Mouse (Mus musculus) adrenal gland, adult 18-20 months (tissue): ENCODE data around the gene Myom1. TPM values are rescaled to one million over a fixed set of nuclear protein-coding genes. Genes with fewer than 3 reads are reported as not detected.
"Not testable (repeated sequence)": the region's sequence is repeated elsewhere in the genome, so short reads cannot be mapped to it uniquely, and the experiment has no call there.

ENCODE experiments used
- DNase-seq, 2 experiments: peaks; one replicate each; pipeline ENCODE4 v3.0.0; 2021 to 2022; ENCODE audit warnings: low spot score in 2 of 2
- long read RNA-seq, 2 experiments: library from polyadenylated mRNA; stranded (forward); transcript quantifications; one replicate each; pipeline ENCODE4 v2.0.0; 2021
- total RNA-seq, 2 experiments: library from RNA; stranded (reverse); gene quantifications; 1 replicate in 1 of 2; 2 replicates in 1 of 2; pipeline ENCODE4 v1.2.3; 2021

The Myom1 gene
- 1 to 10 TPM; 2.7 to 5.4 TPM for total RNA-seq
- long read RNA-seq, experiment 1, partial matches to known transcripts, result 1 of 1 reads
- long read RNA-seq, experiment 1, other reads (novel, unspliced or antisense), result 0 of 1 reads
- long read RNA-seq, experiment 2, partial matches to known transcripts, result 2 of 2 reads
- long read RNA-seq, experiment 2, other reads (novel, unspliced or antisense), result 0 of 2 reads

DNA sequence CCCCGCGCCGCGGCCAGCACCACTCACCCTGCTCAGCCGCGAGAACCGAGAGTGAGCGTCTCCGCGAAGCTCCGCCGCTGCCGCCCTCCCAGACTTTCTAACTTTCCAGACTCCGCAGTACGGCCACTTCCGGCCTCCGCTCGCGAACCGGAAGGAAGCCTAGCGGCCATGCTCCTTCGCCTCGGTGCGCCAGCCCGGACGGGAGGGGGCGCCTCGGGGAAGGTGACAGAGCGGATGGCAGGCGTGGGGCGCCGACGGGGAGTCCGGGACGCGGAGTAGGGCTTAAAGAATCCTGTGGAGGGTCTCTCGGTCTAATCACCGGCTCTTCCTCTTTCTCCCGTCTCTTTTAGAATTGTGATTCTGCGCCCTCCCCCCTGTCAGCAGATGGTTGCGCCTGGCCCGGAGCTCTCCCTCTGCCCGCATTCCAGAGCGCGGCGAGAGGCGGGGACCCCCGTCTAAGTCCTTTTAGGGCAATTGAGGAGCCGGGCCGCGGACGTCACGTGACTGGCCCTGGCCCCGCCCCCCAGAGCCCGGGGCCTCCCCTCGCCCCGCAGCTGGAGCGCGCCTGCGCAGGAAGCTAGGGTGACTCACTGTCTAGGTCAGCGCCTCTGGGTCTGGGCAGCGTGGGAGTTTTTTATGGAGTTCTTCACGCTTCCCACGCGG lies at the start of gene Myom1:
TSS of gene Myom1 (plus strand) at position 553 of the 663 bp plus-strand sequence.
- DNase-seq, result peak; percentile 98 to 99

DNA sequence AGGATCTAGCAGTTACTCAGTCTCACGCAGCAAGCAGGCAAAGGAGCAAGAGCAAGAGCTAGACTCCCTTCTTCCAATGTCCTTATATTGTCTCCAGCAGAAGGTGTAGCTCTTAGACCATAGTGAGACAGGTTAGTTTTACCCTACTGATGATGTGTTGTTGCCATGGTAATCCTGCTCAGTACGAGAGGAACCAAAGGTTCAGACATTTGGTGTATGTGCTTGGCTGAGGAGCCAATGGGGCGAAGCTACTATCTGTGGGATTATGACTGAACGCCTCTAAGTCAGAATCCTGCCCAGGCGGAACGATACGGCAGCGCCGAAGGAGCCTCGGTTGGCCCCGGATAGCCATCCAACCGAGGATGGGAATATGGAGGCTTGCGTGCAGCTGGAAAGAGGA lies 38.9 kb upstream of the Myom1 start:
- peak; percentile 98 to 100 for DNase-seq

DNA sequence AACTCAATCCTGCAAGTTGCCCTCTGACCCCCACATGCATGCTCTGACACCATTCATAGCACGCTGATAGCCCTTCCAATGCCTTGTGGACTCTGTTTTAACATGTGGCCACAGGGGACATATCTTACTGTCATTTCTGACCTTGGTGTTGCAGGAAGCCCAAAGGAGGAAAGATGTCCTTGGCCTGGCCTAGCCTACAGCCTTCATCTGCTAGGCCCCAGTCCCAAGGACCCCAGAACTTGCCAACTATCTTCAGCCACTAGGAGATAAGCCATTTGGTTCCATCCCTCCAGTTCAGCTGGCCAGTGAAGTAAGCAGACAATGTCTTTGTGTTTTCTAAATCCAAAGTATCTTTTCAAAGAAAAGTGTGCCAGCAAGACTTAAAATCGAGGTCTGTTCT lies 37.2 kb upstream of the Myom1 start:
- no peak for DNase-seq

DNA sequence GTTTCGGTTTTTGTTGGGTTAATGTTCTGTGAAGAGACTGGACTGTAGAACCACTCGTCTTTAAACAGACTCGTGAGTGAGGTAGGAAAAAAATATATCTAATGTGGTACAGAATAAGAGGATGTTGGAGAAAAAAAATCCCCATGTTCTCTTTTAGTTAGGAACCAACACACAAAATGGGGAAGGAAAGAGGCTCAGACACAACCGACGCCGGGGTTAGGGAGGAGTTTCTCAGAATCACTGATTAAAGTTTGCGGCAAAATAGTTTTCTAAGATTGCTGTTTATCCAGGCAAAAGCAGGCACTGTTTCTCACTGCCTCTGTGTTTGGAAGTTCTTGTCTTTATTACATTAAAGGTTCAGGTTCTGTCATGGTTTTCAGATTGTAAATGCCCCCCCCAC lies 36.3 kb upstream of the Myom1 start:
- DNase-seq, result no peak

DNA sequence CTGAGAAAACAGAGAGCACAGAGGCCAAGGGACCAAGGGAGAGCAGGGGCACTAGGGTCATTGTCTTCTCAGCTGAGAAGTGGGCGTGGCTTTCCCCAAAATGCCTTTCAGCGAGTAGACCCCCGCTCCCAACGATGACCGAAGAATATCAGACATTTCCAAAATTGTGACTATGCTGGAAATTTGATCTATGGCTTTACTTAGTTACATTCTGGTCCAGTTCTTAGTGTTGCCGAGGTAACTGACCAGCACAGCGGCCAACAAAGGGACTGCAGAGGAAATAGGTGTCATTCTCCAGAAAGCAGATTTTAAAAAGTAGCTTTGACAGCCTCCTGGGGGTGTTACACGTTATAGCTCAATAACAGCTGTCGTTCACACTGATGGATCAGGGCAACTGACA lies 35.2 kb upstream of the Myom1 start:
- no peak for DNase-seq

DNA sequence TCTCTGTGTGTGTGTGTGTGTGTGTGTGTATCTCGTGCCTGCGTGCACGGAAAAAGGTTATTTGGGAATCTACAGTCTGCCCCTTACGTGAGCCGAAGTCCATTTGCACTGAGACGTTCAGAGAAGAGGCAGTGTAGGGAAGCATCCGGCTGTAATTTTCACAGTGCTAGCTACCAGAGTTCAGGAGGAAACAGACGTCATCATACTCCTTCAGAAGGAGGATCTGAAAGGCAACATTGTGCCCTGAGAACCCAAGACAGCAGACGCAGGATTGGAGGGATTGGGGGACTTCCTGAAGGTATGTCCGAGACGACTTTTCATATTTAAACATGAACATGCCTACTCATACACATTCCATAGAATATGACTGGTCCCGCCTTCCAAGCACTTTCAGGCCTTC lies 34.8 kb upstream of the Myom1 start:
- no peak for DNase-seq

DNA sequence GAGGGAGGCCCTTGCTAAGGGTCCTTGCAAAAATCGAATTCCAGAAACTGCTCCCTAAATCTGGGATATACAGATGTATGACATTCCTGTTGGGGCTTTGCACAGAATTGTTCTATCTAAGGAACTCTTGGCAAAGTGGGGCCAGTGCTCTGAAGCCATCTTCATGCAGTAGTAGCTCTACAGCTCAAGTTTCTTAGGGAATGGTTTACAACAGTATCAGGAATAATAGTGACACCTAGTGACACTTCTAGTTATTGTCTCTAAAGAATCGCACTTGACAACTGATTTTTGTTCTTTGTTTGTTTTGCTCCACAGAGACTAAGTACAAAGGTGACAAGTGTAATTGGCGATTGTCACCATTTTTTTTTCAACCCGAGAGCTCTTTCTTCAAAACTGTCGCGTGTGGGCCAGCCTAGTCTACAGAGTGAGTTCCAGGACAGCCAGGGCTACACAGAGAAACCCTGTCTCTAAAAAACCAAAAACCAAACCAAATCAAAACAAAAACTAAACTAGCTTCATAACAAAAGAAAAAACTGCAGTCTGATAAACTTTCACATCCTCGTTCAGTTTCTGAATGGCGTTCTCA lies 33.7 kb upstream of the Myom1 start:
- DNase-seq, result no peak

DNA sequence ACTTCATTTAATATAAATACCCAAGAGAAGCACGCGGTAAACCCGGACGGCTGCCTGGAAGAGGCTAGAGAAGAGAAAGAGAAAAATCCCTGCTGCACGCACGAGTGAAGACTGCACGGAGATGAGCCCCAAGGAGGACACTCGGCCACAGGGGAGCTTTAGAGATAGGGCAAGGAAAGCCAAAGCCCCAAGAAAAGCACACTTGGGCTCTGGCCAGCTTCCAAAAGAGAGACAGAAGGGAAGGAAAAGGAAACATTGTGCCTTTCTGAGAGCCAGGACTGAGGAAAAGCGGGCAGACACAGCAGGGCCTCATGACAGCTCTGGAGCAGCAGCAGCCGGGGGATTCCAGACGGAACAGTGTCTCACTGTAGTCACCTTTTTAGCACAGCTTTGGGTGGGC lies 31.2 kb upstream of the Myom1 start:
- no peak for DNase-seq

DNA sequence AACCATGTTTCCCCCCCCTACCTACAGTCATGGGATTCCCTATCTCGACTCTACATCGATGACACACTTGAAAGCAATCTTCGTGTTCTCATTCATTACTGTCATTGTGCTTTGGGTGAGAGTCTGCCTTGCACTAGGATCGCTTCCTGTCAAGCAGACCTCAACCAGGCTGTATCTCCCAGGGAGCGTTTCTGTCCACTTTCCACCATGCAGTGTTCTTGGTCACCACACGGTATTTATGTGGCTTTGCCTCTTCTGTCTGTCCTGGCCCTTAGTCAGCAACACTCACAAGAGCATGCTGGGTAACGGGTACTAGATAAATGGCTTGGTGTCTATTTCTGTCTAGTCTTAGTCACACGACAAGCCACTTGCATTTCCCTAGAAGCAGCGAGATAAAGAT lies 29.0 kb upstream of the Myom1 start:
- DNase-seq, result no peak

DNA sequence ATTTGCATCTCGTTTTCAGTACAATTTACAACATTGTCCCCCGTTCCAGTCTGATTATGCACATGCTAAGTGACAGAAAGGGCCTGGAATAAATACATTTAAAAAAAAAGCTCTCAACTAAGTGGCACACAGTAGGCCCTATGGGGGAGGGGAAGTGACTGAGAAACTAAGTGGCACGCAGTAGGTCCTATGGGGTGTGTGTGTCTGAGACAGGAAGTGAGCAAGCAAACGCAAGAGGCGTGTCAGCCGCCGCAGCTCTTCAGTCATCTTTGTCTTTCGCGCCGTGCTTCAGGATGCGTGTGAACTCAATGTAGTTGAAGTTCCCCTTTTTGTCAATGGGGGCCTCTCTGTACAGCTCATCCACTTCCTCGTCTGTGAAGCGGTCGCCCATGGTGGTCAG lies 28.4 kb upstream of the Myom1 start:
- DNase-seq, result not testable (repeated sequence)

DNA sequence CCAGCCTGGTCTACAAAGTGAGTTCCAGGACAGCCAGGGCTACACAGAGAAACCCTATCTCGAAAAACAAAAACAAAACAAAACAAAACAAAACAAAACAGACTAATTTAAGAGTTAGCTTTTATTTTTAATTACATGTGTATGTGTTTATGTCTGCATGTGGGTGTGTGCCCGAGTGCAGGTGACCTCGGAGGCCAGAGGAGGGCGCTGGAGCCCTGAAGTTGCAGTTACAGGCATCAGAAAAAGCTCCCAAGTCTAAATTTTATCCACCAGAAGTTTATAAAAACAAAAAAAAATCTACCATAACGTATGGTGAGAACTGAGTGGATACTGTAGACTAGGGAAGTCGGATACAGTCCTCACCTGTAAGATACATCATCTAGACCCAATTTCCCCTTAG lies 24.6 kb upstream of the Myom1 start:
- no peak for DNase-seq

DNA sequence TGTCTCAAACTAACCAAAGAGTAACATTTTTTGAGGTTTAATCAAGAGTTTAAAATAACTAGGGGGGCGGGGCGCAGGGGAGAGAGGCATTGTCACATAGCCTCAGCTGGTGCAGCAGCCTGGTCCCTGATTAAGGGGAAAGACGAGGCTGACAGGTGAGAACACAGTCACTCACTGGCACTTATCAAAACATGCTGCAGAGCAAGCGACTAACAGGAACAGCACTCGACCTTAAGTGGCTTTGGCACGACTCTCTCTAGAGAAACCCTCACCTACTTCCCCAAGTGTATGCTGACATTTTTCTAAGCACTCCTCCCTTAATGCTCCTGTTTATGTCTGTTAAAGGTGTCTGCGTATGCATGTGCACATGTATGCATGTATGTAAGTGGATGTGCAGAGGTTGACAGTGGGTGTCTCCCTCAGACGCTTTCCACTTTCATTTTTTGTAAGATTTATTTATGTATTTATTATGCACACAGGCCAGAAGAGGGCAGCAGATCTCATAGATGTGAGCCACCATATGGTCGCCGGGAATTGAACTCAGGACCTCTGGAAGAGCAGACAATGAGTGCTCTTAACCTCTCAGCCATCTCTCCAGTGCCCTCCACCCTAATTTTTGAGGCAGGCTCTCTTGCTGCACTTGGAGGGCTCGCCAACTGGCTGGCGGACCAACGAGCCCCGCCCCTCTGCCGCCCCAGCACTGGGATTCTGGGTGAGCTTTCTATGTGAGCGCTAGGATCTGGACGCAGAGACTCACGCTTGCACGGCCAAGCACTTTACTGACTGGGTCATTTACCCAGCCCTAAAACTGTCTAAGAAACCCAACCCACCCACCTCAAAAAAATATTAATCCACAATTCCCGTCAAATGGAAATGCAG lies 22.8 kb upstream of the Myom1 start:
- no peak for DNase-seq

DNA sequence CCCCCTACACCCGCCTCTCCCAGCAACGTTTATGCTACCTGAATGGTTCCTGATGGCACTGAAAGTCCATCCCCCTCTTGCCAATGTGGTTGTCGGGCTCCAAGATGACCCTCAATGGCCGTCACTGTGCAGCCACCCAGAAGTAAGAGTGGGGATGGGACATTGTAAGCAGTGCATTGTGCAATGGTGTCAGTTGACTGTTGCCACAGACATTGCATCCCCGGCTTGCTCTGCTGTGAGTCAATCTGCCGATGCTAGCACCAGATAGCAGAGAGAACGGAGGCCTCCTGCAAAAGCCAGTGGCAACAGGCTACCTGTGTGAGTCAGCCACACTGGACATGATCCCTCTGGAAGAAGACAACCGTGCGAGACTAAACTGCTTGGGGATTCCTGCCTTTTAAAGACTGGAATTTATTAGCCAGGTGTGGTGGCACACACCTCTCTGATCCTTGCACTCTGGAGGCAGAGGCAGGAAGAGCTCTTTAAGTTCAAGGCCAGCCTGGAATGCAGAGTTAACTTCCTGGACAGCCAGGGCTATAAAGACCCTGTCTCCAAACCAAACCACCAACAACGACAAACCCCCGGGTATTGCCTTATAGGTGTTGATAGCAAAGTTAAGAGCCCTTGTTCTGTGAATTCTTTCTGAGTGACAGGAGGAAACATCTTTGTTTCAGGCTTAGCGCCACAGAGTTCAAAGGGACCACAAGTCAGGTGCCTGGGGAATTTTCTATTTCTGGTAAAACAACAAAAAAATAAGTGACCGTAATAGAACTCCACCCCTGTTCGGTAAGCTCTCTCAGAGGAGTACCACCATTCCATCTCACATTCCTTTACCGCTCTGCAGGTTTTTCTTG lies 16.7 kb upstream of the Myom1 start:
- no peak for DNase-seq

DNA sequence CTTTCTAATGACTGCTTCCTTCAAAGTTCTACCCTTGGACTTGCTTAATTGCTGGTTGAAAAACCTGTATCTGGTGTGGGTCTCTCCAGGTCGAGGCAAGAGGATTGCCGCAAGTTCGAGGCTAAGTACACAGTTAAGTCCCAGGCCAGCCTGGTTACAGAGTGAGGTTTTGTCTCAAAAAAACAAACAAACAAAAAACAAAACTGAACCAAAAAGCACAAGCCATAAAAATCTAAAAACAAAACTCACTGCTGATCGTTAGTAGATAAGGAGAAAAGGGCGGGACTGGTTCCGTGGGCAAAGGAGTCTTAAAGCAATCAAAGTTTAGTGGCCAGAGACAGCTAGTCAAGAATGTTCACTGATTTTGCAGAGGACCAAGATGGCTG lies 16.1 kb upstream of the Myom1 start:
- DNase-seq, result no peak

DNA sequence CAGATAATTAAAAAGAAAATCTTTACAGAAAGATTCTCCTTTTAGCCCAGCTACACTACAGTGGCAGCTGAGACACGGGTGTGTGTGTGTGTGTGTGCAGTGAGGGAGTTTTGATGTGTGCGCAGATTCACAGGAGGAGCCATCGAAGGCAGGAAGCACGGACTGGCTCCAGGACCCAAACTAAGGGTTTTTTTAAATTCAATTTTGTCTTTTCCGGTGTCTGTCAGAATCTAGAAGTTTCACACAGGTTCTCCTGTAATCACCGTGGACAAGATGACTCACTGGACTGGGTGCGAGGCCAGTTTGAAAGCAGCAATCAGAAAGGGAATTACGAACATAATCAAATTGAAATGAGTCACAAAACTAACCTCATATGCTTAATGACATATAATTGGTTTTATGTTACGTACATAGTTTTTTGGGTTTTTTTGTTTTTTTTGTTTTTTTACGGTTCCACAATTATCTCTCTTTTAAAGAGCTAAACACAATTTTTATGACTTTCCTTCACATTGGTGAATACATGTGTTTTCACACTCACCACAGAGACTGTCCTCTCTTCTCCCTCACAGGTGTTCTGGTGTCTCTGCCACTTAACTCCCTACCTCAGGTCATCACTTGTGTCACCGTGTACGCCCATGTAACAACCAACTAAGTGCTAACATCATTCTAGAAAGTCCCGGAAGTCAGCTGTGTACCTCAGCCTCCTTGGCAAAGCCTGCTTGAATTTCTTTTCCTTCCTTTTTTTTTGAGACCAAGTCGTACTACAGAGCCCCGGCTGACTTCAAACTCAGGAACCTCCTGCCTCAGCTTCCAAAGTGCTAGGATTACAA lies 15.4 kb upstream of the Myom1 start:
- DNase-seq, result no peak

DNA sequence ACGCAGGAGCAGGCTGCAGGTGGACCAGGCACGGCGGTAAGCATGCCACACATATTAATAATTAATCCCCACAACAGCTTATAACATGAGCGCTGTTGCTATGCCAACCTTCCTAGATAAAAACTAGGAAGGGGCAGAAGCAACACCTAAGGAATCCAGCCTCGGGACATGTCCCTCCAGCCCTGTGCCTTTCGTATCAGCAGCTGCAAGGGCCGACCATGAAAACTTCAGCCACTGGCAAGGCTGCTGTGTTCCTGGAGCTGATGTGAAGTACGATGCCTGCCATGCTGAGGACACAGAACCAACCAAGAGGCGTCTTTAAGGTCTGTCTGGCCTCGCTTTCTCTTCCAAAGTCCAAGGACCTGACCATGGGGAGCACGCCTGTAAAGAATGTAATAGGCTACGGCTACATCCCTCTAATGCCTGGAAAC lies 14.1 kb upstream of the Myom1 start:
- DNase-seq, result no peak

DNA sequence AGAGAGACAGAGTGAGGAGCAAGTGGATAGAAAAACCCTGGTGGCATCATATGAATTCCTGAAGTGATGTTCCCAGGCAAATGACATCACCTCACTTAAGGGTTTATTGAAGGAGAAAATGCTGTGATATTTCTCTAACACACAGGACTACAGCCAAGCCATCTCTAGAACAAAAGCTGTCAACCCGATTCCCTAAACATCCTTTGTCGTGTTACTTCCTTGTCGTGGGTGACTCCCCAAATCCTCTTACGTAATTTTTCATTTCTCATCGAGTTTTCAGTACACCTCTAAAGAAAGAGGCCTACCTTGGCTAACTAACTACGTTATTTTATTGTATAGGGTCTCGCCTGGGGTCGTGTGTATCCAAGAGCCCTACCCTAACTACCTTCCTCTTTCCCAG lies 13.0 kb upstream of the Myom1 start:
- DNase-seq, result no peak

DNA sequence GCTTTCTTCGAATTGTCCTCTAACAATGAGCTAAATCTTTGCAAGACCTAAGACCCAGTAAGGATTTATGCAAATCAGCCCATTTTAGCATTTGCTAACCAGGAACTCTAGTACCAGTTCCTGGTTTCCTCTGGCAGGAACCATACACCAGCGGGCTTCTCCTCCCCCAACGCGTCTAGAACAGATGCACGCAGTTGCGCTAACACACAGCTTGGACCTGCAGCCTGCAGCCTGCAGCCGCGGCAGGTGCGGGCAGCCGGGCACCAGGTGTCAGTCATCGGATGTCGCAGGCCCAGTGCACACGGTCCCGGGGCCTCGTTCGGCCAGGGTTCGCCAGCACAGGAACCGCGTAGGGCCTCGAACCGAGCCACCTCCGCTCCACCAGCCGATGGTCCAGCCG lies 12.4 kb upstream of the Myom1 start:
- no peak for DNase-seq

DNA sequence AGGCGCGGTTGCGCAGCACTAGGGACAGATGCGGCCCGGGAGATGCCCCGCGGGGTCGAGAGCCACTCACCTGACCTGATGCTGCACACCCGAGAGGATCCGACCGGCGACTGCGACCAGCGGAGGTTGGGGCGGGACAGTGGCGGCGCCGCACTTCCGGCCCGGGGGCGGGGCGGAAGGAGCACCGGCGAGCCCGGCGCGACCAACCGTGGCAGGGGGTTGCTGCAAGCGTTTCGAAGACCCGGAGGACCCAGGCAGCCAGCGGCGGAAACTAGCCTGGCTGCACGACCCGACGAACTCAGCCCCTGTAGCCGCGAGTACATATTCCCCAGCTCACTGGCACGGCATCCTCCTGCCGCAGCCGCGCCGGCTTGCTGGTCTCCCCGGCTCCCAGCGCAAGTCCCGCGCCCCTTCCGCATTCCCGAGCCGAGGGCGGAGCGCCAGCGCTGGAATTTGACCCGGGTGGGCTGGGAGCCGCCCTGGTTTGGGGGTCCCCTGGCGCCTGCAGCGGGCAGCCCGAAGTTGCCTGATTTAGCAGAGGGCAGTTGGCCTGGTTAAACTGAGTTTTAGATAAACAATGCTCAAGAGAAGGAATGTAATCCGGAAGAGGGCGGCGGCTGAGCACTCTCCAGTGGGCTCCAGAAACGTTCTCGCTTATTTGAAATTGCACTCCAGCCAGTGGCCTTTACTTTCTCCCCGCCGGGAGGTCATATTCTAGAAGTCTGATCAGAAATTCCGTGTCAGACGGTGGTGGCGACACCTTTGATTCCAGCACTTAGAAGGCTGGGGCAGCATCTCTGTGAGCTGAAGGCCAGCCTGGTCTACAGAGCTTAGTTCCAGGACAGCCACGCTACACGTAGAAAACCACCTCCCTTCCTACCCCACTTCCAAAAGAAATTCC lies 11.8 kb upstream of the Myom1 start:
- DNase-seq, result peak; percentile 86 to 88
